ENCODE assay signal across 7 mouse cellular contexts in the genomic region with DNA sequence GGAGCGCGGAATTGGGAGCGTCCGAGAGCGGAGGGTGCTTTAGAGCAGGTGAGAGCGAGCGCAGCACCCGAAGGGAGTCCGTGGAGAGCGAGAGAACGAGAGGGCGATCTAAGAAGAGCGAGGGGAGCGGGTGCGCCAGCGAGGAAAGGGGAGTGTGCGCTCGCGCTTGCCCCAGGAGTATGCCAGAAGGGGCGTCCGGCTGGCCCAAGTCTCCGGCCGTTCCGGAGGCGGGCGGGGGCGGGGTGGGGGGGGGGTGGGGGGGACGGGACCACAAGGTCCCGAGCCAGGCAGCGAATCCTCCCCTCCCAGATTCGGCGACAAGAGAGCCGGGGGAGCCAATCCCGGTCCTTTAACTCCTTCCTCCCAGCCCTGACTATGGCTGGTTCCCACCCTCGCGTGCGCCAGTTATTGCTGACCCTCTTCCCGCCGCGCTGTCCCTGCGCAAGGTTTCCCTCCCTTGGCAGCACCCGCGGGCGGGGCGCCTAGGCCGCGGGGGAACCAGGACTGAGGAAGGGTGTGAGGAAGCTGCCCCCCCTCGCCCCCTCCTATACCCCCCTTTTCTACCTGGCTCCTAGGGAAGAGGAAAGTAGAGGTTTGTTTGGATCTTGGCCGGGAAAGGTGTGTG. TPM values are rescaled to one million over a fixed set of nuclear protein-coding genes. Genes with fewer than 3 reads are reported as not detected.
DNase-seq lines count a peak whose midpoint lies in the region; ATAC-seq and TF ChIP-seq lines count a peak whose summit lies in the region.

A gene (minus strand): TSS at position 181 of the 625 bp plus-strand sequence.

- POLR2A ChIA-PET in Patski (lab: Charles Lee): interaction anchor here (0.9 kb wide), 1 partner anchor 53 kb away, joined by 6 read pairs; no protein-coding TSS in a partner anchor

- no peak within 1 kb of the TSS; the same call in 1 of the 2 replicates for H3K27ac ChIP-seq in hindbrain, embryonic 16.5 days (ENCODE audit: low read depth, low read length)
- peak within 1 kb of the TSS; percentile 50 for H3K27ac ChIP-seq in liver, adult 2 months (replicated peaks; ENCODE audit: insufficient read depth, low read depth, low read length)
- H3K27ac ChIP-seq in midbrain, embryonic 16.5 days (ENCODE audit: low read length): no peak within 1 kb of the TSS

- peaks cover 10% of the 10 kb centered on the region for H3K4me1 ChIP-seq in hindbrain, embryonic 16.5 days (ENCODE audit: control insufficient read depth, insufficient read depth, low read depth, low read length)
- H3K4me1 ChIP-seq in liver, adult 2 months (ENCODE audit: control insufficient read depth, insufficient read depth, low read length): no peaks in the 10 kb centered on the region
- H3K4me1 ChIP-seq in midbrain, embryonic 16.5 days (ENCODE audit: control insufficient read depth, insufficient read depth, low read length): peaks cover 10% of the 10 kb centered on the region

- no peak for DNase-seq in Patski (ENCODE audit: low read depth, low spot score)
- DNase-seq in brain, embryonic 14.5 days (ENCODE audit: low read depth): peak; percentile 16
- DNase-seq in gastrocnemius, postnatal 25 days: peak; percentile 70
- DNase-seq in liver, adult 2 months (ENCODE audit: extremely low read depth, low read depth, low spot score): no peak
- DNase-seq in frontal cortex, postnatal 25 days (ENCODE audit: low spot score in 2 of 2): no peak

- in situ Hi-C loops in Patski (cut with MboI; ENCODE audit: low pct_unique_long_range_greater_than_20kb): loop anchor here (5.0 to 10.0 kb wide), 2 partner anchors 48 to 201 kb away; a partner anchor contains a TSS

- H3K4me3 ChIP-seq in hindbrain, embryonic 16.5 days (ENCODE audit: low read length): peak within 1 kb of the TSS; percentile 58
- H3K4me3 ChIP-seq in liver, adult 2 months (ENCODE audit: insufficient read depth, low read depth, low read length): peak within 1 kb of the TSS; percentile 83
- H3K4me3 ChIP-seq in midbrain, embryonic 16.5 days (ENCODE audit: low read depth, low read length): peak within 1 kb of the TSS; percentile 65

- no peak for TF ChIP-seq POLR2A in brain, embryonic 14.5 days (IDR thresholded peaks at IDR 0.05; ENCODE audit: borderline replicate concordance, extremely low read depth, insufficient read depth, insufficient read length, poor library complexity, severe bottlenecking)
- TF ChIP-seq POLR2A in liver, adult 2 months (IDR thresholded peaks at IDR 0.05; ENCODE audit: extremely low read depth, insufficient read depth, low read length): 0 out of 2 replicates have a peak, but pooled peaks have one; percentile 35

- CTCF ChIA-PET in Patski (lab: Charles Lee): interaction anchor here (1.1 to 2.4 kb wide), 4 partner anchors 32 to 63 kb away, joined by 3 to 7 read pairs (median 4); a partner anchor contains a TSS

- H3K27me3 ChIP-seq in Patski: peaks cover 13% of the 10 kb centered on the region
- H3K27me3 ChIP-seq in hindbrain, embryonic 16.5 days (replicated peaks; ENCODE audit: control insufficient read depth, insufficient read depth, low read length): peaks cover 33% of the 10 kb centered on the region
- peaks cover 13% of the 10 kb centered on the region for H3K27me3 ChIP-seq in liver, adult 2 months (ENCODE audit: control insufficient read depth, insufficient read depth, low read length)
- H3K27me3 ChIP-seq in midbrain, embryonic 16.5 days (ENCODE audit: control insufficient read depth, insufficient read depth, low read depth, low read length): peaks cover 43% of the 10 kb centered on the region

- H3K79me2 ChIP-seq in liver, adult 2 months (ENCODE audit: control insufficient read depth, insufficient read depth, low read length): no peaks in the 10 kb centered on the region; the same call in 1 of the 2 replicates

- no peaks in the 10 kb centered on the region for H3K36me3 ChIP-seq in hindbrain, embryonic 16.5 days (ENCODE audit: control insufficient read depth, insufficient read depth, low read length)
- H3K36me3 ChIP-seq in liver, adult 2 months (ENCODE audit: control insufficient read depth, insufficient read depth, low read length): no peaks in the 10 kb centered on the region
- no peaks in the 10 kb centered on the region for H3K36me3 ChIP-seq in midbrain, embryonic 16.5 days (ENCODE audit: control insufficient read depth, insufficient read depth, low read length)

- H3K4me2 ChIP-seq in hindbrain, embryonic 16.5 days (ENCODE audit: low read length): peak within 1 kb of the TSS; percentile 94
- peak within 1 kb of the TSS; percentile 98 for H3K4me2 ChIP-seq in midbrain, embryonic 16.5 days (ENCODE audit: low read length)

- H3K9ac ChIP-seq in hindbrain, embryonic 16.5 days (ENCODE audit: low read depth, low read length): peak within 1 kb of the TSS; percentile 65
- peak within 1 kb of the TSS; percentile 82 for H3K9ac ChIP-seq in liver, adult 2 months (ENCODE audit: low read depth, low read length)
- H3K9ac ChIP-seq in midbrain, embryonic 16.5 days (ENCODE audit: low read depth, low read length): peak within 1 kb of the TSS; percentile 61

- ATAC-seq in Patski: peak; percentile 38
- peak; percentile 71 for ATAC-seq in hindbrain, embryonic 16.5 days
- ATAC-seq in midbrain, embryonic 16.5 days: peak; percentile 47

- TF ChIP-seq CTCF in Patski (IDR thresholded peaks at IDR 0.05): no peak
- no peak for TF ChIP-seq CTCF in brain, embryonic 14.5 days (IDR thresholded peaks at IDR 0.05; ENCODE audit: borderline replicate concordance, extremely low read depth, insufficient read depth, insufficient read length)
- no peak for TF ChIP-seq CTCF in liver, adult 2 months (IDR thresholded peaks at IDR 0.05; ENCODE audit: low read depth, low read length)

- WGBS in hindbrain, embryonic 16.5 days: 0% methylated on average over 16 of the region's 49 CpGs
- under 1% methylated on average over 47 of the region's 49 CpGs for WGBS in liver, adult 2 months
- 0% methylated on average over 21 of the region's 49 CpGs for WGBS in midbrain, embryonic 16.5 days

- H3K9me3 ChIP-seq in hindbrain, embryonic 16.5 days (ENCODE audit: control insufficient read depth, low read length): 0 out of 2 replicates have a peak, but pooled peaks cover 2% of the 10 kb centered on the region
- no peaks in the 10 kb centered on the region for H3K9me3 ChIP-seq in midbrain, embryonic 16.5 days (replicated peaks; ENCODE audit: control insufficient read depth, low read length, poor library complexity, severe bottlenecking)

RNA-seq across cellular contexts. Expression of the gene that starts here (rescaled TPM):
- 5.3 TPM for polyA plus RNA-seq in Patski (2021)
- polyA plus RNA-seq in brain, embryonic 14.5 days (2012; rRNA removed): 5.8 and 7.5 TPM in 2 replicates
- total RNA-seq in gastrocnemius, postnatal 25 days (2021): 10 to 100 TPM in 1 of 2 experiments, 1 to 10 TPM in 1; 7.7 to 10.8 TPM
- polyA plus RNA-seq in hindbrain, embryonic 16.5 days (2015; fragmentation: Nextera tagmentation; extraction: Ambion mirVana): 3.1 and 3.2 TPM in 2 replicates
- 5.6 and 8.3 TPM in 2 replicates for total RNA-seq in liver, adult 2 months (2014; rRNA removed)
- polyA plus RNA-seq in liver, adult 2 months (2012; rRNA removed): 10.2 and 13.2 TPM in 2 replicates
- 1.9 TPM in 2 replicates for polyA plus RNA-seq in midbrain, embryonic 16.5 days (2015; fragmentation: Nextera tagmentation; extraction: Ambion mirVana)

Comparison
In these comparisons a context has a peak if more than half of its experiments do, and no peak if none do; other contexts are left out.
1. DNase-seq: peak in brain, embryonic 14.5 days (single experiment) and gastrocnemius, postnatal 25 days (single experiment); none in Patski (single experiment), liver, adult 2 months (single experiment) and frontal cortex, postnatal 25 days (0 of 2).
2. Peak in every context shown above with its lines, with median percentiles within 50 percentile points of each other: ATAC-seq, H3K4me3 ChIP-seq and H3K9ac ChIP-seq.